Mouse (Mus musculus) left cerebral cortex, postnatal 25 days (tissue): ENCODE results near the gene Tmem265. TPM values are rescaled to one million over a fixed set of nuclear protein-coding genes. Genes with fewer than 3 reads are reported as not detected.

ENCODE experiments used
- DNase-seq, 2 experiments: peaks; one replicate each; pipeline ENCODE4 v3.0.0; 2022; ENCODE audit warnings: low spot score in 2 of 2, mixed read lengths in 1 of 2
- intact Hi-C: fragments of 180-260 bp; cut with DNase I; formaldehyde crosslinking; loops from one replicate; pipeline ENCODE4 v1.15.1; 2025
- total RNA-seq, 2 experiments: library from RNA; stranded (reverse); gene quantifications; 2 replicates each; pipeline ENCODE4 v1.2.3; 2021

The Tmem265 gene
- not detected for total RNA-seq

DNA sequence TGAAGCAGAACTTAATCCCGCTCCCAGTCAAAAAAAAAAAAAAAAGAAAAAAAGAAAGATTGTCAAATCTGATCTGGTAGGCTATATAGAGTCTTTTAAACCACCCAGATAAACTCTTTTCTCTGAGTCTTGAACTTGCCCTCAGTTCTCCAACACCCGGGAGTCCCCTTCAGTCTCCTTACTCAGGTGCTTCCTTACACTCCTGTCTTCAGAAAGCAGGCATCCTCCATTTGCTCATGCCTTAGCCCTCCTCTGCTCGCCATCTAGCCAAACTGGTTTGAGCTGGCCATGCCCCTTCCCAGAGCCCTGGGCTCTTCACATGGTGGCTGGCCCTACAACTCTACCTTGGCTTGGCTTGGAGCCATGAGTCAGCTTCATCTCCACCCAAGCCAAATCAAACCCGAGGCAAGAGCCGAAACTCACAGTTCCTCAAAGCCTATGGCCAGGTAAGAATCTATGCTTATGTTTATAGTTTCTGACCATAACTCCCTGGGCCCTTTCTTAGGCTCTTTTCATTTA, at the start of gene Tmem265:
Gene Tmem265, plus strand, starts transcription at position 51 of the 519 bp plus-strand sequence.
- no peak for DNase-seq
- intact Hi-C loops, result no loop called here

DNA sequence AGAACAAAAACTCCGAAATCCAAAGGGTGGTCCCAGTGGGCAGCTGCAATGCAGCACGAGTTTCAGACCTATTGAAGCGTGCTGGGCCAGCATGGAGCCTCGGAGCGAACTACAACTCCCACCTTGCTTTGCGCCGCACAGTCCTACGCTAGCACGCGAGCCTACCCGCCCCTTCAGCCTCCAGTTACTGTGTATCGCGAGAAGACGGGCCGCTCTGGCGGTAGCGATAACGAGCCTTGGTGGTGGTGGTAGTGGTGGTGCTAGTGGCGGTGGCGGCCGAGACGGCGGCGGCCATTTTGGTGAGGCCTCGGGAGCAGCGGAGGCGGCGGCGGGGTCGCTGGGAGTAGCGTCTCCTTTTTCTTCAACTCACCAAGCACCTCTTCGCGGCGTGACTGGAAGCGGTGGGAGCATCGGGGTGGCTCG, 49.4 kb upstream of the Tmem265 start, which contains the start of gene Srcap:
Gene Srcap, plus strand, starts transcription at position 176 of the 423 bp plus-strand sequence.
- peak; percentile 95 to 98 for DNase-seq
- intact Hi-C loops, result loop anchor here (1.0 kb wide), 1 partner anchor 34 kb away; no protein-coding TSS in a partner anchor

DNA sequence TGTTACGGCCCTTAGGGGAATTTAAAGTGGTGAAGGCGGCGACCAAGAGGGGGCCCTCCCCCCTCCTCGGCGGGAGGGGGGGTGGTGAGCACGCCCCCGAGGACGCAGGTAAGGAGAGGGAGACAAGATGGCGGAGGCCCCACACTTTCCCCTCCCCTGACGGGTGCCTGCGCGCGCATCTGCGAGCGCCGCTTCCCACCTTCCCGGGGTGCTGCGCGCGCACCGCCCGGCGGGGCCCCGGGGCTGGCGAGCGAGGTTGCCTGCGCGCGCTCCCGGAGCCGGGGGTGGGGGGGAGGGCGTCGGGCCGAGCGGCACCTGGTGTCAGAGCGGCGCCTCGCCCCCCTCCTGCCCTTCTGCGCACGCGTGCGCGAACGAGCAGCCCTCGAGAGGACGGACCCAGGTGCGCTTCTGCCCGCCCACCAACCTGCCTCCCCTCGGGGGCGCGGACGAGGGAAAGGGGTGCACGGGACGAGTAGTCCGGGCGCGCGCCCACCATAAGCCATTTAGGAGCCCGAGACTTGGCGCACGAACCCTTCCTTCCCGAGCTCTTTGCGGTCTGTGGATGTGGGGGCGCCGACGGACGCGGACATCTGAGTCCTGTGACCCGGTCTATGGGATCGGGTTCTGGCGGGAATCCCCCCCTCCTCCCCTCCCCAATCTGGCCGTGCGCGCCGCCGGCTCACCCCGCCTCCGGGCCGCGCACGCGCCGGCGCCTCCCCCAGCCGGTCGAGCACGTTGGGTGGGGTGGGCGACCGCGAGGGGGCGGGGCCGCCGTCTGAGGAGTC, 48.8 kb upstream of the Tmem265 start:
- intact Hi-C loops, result loop anchor here (1.0 kb wide), 1 partner anchor 34 kb away; no protein-coding TSS in a partner anchor
- peak; percentile 87 to 89 for DNase-seq

DNA sequence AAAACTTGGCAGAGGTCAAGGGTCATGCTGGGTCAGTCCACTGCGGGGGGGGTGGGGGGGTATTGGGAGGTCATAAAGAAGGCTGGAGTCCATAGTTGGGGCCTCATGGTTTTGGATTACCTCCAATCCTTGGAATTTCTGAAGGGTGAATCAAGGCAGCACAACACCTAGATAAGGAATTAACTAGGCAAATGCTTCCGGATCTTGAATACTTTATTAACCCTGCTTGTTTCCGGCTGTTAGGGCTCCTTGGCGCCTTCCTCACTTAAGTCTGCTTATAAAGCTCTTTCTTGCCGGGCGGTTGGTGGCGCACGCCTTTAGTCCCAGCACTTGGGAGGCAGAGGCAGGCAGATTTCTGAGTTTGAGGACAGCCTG, 48.2 kb upstream of the Tmem265 start:
- intact Hi-C loops, result no loop called here
- peak in 1 of 2 experiments; percentile 26 for DNase-seq

DNA sequence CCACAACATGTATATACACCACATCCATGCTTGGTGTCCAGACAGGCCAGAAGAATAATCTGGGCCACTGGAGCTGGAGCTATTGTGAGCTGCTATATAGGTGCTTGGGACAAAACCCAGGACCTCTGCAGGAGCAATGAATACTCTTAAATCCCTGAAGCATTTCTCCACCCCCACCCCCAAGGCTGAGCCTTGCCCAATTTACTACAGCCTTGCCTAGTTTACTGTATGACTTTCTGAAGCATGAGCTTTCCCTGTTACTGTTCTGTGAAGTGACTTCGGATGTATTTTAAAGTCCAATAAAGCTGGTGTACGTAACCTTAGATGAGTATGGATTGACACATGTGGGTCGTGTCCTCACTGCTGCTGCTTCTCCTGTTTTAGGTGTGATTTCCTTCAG, 47.4 kb upstream of the Tmem265 start:
- no peak for DNase-seq
- intact Hi-C loops, result no loop called here

DNA sequence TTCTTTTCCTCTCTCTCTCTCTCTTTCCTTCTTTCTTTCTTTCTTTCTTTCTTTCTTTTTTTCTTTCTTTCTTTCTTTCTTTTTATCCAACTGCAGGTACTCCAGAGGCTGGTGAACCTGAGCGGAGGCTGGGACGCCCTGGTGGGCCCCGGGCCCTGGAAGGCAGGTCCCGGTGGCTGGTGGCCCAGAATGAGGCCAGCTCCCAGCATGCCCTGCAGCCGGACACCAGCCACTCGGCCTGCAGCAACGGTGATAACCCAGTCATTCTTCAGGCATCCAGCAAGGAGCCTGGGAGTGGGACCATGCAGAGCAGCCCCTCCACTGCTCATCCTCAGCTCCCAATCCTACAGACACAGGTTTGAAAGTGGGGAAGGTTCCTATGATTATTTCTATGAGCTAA, 45.3 kb upstream of the Tmem265 start:
- intact Hi-C loops, result no loop called here
- DNase-seq, result no peak

DNA sequence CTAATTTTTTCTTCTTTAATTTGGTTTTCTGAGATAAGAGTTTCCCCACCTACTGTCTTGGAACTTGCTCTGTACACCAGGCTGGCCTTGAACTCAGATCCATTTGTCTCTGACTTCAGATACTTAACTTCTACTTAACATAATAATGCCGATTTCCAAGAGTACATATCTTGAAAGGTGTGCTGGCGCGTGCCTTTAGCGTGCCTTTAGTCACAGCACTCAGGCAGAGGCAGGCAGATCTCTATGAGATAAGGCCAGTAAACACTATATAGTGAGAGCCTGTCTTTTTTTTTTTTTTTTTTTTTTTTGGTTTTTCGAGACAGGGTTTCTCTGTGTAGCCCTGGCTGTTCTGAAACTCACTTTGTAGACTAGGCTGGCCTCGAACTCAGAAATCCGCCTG, 44.8 kb upstream of the Tmem265 start:
- intact Hi-C loops, result no loop called here
- DNase-seq, result no peak

DNA sequence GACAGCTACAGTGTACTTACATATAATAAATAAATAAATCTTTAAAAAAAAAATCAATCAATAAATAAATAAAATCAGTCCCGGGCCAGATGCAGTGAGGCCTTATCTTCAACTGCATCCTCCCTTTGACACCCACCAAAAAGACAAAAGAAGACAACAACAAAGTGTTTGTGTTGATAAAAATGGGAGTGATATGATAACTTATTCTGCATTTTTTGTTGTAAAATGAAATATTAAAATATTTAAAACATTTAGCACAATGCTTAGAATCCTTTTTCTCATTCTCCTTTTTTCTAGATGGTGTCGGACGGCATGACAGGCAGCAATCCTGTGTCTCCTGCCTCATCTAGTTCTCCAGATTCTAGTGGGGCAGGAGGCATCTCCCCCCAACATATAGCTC, 41.9 kb upstream of the Tmem265 start, which contains the start of gene Gm42715:
Gene Gm42715, plus strand, starts transcription at position 301 of the 400 bp plus-strand sequence.
- DNase-seq, result no peak
- intact Hi-C loops, result no loop called here

DNA sequence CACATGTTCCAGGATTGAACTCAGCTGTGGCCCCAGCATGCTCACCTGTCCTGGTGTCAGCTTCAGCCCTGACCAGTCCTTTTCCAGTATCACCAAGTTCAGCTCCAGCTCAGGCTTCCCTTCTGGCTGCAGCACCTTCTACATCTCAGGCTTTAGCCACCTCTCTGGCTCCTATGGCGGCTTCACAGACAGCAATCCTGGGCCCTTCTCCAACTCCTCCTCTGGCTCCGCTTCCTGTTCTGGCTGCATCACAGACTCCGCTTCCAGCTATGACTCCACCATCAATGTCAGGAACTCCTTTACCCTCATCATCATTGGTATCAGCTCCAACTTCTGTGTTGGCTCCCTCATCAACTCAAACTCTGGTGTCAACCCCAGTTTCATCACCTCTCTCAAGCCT, 19.5 kb upstream of the Tmem265 start:
- intact Hi-C loops, result no loop called here
- peak in 1 of 2 experiments; percentile 27 for DNase-seq

DNA sequence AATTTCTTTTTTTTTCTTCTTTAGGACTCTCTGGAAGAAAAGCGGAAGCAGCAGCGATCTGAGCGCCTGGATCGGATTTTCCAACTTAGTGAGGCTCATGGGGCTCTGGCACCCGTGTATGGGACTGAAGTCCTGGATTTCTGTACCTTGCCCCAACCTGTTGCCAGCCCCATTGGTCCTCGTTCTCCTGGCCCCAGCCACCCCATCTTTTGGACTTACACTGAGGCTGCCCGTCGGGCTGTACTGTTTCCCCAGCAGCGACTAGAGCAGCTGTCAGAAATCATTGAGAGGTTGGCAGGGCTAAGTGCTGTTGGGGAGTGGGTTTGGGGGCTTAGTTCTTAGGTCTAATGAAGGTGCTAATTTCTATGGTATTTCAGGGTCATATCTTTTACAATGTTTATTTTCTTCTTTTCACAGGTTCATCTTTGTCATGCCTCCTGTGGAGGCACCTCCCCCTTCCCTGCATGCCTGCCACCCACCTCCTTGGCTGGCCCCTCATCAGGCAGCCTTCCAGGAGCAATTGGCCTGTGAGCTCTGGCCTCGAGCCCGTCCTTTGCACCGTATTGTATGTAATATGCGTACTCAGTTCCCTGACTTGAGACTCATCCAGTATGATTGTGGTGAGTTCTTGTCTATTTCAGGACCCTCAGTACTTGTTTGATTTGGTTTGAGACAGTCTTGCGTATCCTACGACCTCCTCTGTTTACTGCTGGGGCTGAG, 11.9 kb upstream of the Tmem265 start:
- peak in 1 of 2 experiments; percentile 13 for DNase-seq
- intact Hi-C loops, result no loop called here

DNA sequence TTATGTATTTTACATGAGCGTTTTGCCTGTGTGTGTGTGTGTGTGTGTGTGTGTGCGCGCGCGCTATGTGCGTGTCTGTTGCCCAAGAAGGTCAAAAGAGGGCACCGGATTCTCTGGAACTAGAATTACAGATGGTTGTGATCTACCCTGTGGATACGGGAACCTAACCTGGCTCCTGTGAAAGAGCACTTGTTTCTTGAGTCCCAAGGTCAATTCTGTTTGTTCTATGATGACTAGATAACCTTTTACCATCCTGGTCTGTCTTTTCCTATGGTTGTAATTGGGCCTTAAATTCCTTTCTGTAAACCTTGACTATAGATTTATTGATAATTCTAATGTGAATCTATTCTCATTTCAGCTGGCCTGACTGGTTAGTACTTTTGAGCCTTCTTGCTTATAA, 9.6 kb upstream of the Tmem265 start:
- DNase-seq, result no peak
- intact Hi-C loops, result no loop called here

DNA sequence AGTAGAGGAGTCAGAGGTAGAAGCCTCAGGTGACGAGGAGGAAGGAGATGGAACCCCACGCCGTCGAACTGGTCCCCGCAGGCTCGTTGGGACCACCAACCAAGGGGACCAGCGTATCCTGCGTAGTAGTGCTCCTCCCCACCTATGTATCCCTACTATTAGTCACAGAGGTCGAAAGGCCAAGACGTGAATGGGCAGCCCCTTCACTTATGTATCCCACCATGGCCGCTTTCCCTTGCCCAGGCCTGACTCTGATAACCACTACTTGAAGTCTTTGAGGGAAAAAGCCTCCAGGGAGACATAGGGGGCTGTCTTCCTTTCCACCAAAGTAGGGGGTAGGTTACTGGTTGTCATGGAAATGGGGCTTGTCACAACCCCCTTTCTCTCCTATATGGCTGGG, 610 bp upstream of the Tmem265 start:
- intact Hi-C loops, result no loop called here
- no peak for DNase-seq

DNA sequence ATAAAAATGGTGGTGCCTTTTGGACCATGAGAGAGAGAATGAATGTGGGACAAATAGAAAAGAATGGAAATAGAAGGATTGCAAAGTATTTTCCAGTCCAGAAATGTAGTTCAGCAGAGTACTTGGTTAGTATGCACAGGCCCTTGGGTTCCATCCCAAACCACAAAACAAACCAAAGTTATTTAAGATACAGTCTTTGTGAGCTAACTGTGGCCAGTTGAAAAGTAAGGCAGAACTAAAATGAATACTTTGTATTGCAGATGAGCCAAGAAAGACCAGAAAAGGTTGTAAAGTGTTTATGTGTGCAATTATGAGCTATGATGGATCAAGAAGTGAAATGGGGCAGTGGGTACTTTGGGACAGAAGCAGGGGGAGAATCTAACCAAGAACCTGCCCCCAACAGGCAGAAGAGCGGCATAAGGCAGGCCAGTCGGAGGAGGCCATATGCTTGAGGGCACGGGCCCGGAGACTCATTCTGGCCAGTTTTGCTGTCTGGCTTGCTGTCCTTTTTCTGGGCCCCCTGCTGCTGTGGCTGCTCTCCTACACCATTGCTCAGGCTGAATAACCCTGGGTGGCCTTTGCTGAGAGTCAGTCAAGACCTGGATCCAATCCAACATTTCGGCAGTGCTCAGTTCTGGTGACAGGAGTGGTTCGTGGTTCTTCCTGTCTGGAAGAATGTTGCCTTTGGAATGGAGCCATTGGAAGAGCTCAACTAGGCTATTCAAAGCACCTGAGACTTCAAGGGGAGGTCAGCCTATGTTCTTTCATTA, 3.4 kb downstream of the Tmem265 start:
- DNase-seq, result no peak
- intact Hi-C loops, result no loop called here

DNA sequence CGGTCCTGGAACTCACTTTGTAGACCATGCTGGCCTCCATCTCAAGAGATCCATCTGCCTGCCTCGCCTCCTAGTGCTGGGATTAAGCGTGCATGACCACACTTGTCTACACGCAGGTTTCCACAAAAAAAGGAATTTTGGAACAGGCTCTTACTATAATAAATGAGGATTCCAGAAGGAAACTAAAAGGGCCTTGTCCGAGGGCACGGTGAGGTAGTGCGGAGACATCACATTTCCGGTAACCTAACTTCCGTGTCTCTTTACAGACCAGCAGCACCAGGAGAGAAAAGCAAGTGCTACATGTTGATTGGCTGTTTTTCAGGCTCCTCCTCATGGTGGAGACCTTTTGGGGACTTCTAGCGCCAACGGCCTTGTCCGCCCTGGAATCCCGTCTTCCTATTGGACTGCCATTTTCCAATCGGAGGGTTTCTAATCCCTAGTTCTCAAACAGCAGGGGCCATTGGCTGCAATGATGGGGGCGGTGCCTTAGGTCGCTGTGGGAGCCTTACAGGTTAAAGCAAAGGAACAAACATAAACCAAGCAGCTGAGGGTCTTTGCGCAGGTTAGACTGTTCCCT, 11.8 kb downstream of the Tmem265 start, which contains the start of gene Phkg2:
Gene Phkg2, plus strand, starts transcription at position 446 of the 577 bp plus-strand sequence.
- intact Hi-C loops, result loop anchor here (2.0 kb wide), 1 partner anchor 14 kb away; no protein-coding TSS in a partner anchor
- peak; percentile 90 to 99 for DNase-seq

DNA sequence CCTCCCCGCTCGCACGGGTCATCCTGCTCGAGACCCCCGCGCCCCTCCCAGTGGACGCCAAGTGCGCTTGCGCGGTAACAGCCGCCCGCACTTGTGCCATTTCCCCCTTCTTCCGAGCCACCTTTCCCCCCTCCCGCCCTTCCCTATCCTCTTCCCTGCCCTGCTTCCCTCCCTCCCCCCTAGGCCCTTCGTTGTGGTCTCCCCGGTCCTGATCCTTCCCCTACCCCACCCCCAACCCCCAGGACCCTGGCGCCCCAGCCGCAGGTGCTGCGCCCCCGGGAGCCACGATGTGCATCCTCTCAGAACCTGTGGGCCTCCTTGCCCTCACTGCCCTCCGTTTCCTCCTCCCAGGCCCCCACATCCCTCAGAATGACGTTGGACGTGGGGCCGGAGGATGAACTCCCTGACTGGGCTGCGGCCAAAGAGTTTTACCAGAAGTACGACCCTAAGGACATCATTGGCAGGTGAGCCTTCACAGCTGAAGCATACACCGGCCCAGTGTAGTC, 12.4 kb downstream of the Tmem265 start:
- no peak for DNase-seq
- intact Hi-C loops, result loop anchor here (2.0 kb wide), 1 partner anchor 13 kb away; no protein-coding TSS in a partner anchor

DNA sequence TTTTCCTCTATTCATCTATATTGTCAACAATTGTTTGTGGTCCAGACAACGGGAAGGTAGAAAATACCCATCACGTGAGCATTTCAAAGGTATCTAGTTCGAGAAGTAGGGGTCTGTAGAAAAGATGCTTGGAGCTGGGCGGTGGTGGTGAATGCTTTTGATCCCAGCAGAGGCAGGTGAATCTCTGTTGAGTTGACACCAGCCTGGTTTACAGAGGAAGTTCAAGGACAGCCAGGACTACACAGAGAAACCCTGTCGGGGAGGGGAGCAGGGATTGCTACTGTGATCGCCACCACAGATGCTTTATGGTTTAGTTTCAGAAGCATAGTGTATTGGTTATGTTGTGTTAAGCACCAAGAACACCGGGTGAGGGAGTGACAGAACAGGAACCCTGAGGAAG, 12.9 kb downstream of the Tmem265 start:
- intact Hi-C loops, result no loop called here
- DNase-seq, result no peak

DNA sequence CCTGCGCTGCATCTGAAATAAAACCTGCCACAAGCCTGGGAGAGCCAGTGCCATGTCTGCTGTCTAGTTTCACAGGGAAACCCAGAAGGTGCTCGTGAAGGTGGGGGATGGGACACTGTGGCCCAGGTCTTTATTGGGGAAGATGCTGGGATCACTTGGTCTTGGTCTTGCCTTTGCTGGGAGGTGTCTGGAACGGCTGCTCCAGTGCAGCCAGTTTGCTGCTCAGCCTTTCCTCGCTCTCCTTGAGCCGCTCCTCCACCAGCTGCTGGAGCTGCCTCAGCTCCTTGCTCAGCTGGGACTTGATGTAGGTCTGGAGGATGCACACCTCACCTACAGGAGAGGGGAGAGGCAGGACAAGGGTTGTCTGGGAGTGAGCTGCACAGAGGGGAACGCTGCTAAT, 22.1 kb downstream of the Tmem265 start:
- no peak for DNase-seq
- intact Hi-C loops, result no loop called here

DNA sequence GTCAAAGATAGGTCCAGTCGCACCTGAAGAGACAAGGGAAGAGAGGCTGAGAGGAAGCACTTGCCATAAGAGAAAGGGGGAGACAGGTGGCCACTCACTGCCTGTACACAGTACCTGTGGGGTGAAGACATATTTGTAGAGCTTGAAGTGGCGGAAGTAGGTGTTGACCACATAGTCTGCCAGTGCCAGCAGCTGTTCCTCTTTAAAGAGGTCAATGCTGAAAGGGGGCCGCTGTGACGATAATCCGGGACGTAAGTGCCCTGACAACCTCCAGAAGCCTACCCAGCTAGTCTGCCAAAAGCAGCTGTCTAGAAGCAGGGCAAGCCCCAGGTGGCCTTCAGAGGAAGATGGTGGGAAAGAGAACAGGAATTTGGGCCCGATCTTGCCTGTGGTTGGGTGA, 23.8 kb downstream of the Tmem265 start:
- DNase-seq, result no peak
- intact Hi-C loops, result no loop called here

DNA sequence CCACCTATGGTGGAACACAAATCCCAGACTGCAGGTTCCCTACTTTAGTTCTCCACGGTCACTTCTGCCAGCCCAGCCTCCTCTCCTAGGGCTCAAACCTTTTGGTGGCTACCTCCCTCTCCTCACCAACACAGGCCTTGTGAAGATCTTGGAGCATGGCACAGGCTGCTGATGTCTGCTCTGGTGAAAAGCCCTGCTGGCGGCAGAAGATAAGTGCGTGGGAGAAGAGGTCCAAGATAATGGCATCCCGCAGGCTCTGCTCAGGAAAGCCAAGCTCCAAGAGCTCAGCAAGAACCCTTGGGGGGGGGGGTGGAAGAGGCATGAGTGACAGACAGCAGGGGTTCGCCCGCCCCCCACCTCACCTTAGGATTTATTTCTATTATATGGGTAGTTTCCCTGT, 25.0 kb downstream of the Tmem265 start:
- DNase-seq, result no peak
- intact Hi-C loops, result loop anchor here (2.0 kb wide), 1 partner anchor 13 kb away; the partner anchor contains the start of gene Phkg2
